Mouse (Mus musculus) Muller cell, postnatal 12 days (primary cell): ENCODE measurements at regions not wholly inside any gene's neighbourhood (a gene's known extent, or its start where the extent isn't known, plus 50 kb on each side); places are given as distances from the start of the nearest gene placed in this dataset.

ENCODE experiments used
- DNase-seq: peaks from one replicate; pipeline ENCODE4 v3.0.0-alpha.2; 2015; ENCODE audit errors: inconsistent ontology term

GRCm38 (mm10) chr8:103880431-103881145, 220.8 kb upstream of the Cdh5 start:
- no peak for DNase-seq

DNA sequence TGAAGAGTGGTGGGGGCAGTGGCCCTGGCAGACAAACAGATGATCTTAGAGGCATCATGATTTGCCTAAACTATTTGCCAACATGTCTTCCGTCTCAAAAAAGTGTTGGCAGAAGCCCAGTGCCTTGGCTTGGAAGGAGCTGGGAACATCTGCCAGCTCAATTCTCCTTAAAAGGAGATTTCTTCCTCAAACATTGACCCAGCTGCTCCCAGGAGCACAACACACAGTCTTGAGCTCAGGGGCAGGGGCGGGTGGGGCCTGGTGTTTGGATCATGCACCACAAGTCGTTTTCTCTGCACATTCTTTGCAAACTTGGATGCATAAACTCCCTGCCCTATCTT, 220.3 kb upstream of the Cdh5 start:
- no peak for DNase-seq

GRCm38 (mm10) chr8:103884873-103885780, 216.3 kb upstream of the Cdh5 start:
- DNase-seq = no peak

DNA sequence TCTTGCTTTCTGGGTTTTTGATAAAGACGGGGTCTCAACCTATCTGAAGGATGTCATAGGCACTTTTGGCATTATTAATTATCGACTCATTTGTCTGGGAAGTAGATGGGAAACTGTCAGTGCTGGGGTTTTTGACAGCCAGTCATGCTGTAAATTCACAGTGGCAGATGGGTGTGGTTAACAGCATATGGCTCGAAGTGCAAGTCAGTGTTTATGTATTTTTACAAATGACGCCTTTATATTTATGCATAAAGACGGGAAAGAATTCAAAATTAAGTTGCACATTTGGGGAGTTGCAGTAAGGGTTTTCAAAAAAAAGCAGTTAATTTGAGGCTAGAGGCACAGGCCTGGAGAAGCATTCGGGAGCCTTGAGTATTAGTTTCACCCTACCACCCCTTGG, 206.8 kb upstream of the Cdh5 start:
- DNase-seq = no peak

DNA sequence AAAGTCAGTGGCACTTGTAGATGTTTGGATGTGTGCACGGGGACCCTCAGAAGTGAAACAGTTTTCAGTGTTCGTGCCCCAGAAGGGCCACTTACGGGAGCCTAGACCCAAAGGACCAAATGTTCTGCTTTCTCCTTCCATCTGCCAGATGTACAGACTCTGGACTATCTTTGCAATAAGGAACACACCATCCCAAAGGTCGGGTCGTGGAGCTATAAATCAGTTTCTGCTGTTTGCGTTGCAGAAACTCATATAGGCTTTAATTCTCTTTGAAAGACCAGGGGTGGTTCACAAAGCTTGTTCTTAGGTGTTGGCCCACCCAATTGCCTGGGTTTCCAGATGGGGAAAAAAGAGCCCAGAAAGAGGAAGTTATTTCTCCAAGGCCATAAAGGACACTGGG, 206.3 kb upstream of the Cdh5 start:
- DNase-seq = no peak

- DNase-seq = no peak
These were observed 204.0 kb upstream of the Cdh5 start for GRCm38 (mm10) chr8:103897463-103897862.

DNA sequence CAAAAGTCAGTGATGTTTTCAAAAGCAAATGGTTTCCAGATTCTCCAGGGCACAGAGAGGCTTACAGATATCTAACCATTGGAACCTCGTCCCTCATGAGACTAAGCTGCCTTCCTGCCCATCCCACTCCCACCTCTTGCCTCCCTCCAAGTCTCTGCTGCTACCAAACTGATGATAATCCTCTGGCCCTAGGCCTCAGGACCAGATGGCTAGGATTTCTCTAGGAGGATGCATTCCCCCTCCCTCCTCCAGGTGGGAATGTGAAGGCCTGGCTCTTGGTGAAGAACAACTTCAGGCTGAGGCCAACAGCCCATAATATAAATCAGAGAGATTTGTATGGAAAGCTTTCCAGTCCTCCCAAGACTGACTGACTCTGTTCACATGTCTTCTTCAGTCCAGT, 198.9 kb upstream of the Cdh5 start:
- DNase-seq = no peak

GRCm38 (mm10) chr8:103903635-103904034, 197.8 kb upstream of the Cdh5 start:
- no peak for DNase-seq

- DNase-seq = no peak
These were observed 193.8 kb upstream of the Cdh5 start for GRCm38 (mm10) chr8:103907662-103908061.

DNA sequence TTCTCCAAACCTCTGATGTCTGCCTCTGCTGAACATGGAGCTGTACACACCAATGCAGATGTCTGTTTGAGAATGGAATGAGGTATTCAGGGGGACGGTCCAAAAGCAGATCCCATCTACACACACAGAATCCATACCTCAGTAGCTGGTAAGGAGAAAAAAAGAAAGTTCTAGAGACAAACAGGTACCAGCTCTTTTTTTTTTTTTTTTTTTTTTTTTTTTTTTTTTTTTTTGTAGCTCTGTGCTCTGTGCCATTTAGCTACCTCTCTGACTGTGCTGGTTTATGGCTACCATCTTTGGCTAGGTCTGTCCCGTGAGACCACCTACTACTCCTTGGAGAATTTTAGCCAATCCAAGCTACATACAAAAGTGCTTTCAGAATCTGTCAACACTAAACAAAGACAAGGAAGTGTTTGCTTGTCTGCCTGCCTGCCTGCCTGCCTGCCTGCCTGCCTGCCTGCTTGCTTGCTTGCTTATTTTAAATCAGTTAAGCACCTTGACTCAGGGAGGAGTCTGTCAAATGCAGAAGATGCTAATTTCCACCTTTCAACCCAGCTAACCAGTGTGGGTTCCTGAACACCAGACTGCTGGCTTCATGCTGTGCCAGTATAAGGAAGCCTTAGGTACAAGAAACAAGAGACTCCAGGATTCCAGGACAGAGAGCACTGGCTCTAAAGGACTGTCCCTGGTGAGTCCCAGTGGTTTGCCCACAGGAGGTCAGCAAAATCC, 190.0 kb upstream of the Cdh5 start:
- DNase-seq = no peak

DNA sequence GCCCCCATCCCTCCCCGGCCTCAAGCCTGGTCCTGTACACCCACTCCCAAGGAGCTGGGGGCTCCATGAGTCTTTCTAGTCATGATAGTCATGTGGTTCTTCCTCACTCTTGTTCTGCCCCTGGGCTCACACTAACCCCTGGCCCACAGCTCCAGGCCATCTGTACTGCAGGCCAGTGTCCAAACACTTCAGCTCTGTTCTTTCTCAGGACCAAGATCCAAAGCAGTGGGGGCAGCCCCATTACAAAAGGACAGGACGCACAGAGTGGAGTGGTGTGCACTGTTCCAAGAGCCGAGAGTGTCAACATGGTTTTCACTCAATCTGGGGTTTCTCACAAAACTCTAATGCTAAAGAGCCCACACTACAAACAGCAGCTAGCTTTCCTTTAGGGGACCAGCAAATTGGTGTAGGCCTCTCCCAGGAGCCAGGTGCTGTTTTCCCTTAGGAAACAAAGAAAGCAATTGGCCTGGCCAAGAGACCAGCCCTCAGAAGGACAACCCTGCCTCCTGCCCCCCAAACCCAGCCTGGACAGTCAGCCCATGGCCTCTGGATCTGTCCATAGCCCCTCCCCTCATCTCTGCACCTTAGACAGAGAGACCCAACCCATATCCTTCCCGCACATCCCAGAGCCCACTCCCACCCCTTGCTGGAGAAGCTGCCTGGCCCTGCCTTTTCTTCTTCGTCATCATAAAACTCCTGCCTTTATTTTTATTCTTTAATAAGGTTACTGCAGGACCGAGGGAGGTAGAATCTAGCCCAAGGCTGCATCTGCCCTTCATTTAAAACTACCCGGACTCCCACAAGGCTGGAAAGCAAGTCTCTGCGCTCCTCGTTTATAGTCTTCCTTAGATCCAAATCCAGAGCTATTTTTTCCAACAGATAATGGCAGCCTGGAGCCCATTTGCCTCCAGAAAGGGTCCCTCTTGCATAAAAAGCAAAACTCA, 188.2 kb upstream of the Cdh5 start:
- no peak for DNase-seq

- peak; percentile 83 for DNase-seq
These were observed 187.3 kb upstream of the Cdh5 start for GRCm38 (mm10) chr8:103913927-103914640.

DNA sequence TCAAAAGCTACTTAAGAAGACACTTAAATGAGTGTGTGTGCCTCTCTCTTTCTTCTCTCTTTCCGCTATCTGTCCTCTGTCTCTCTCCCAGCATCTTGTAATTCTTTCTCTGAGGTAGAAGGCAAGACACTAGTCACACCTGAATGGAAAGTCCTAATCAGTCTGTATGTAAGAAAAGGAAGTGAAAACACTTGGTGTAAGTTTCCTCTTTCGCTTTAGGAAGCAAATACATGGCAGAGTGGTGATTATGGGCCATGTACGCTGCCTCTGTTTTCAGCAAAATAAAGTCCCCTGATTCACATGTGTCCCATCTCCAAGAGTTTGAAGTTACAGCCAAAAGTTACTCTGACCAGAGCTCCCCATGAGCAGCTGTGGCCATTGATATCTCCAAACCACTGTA, 182.1 kb upstream of the Cdh5 start:
- no peak for DNase-seq

- DNase-seq = no peak
These were observed 179.8 kb upstream of the Cdh5 start for GRCm38 (mm10) chr8:103921621-103922020.

GRCm38 (mm10) chr8:103922746-103923145, 178.7 kb upstream of the Cdh5 start:
- peak; percentile 82 for DNase-seq

DNA sequence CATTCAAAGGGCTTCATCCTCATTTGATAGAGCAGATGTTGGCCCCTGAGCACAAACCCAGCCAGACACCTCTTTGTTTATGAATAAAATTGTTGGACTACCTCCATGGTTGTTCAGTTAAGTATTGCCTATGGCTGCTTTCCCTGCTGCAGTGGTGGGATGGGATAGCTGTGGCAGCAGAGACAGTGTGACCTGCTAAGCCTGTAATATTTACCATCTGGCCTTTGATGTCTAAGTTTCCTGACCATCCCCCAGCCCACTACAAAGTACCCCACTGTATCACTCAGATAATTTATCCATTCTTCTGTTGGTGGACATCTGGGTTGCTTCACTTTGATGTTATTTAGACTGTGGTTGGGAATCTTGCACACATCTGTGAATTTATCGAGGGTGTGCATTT, 168.7 kb upstream of the Cdh5 start:
- no peak for DNase-seq

DNA sequence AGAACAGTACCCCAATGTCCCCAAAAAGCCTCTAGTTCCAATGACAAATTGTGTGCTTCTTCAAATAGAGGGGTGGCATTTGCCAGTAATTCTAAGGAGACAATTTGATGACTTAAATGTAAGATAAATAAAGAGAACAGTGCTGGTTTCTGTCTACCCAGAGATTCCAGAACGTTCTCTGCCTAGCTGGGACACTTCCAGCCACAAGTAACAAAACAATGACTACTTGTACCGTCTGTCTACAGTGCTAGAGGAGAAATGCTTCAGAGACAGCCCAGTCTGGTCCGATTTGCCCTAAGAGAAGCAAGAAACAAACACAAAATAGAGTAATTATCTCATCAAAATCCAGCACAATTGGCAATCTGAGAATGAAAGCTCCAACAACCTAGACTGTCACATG, 164.9 kb upstream of the Cdh5 start:
- no peak for DNase-seq

GRCm38 (mm10) chr8:103938283-103939230, 162.9 kb upstream of the Cdh5 start:
- peak; percentile 85 for DNase-seq

DNA sequence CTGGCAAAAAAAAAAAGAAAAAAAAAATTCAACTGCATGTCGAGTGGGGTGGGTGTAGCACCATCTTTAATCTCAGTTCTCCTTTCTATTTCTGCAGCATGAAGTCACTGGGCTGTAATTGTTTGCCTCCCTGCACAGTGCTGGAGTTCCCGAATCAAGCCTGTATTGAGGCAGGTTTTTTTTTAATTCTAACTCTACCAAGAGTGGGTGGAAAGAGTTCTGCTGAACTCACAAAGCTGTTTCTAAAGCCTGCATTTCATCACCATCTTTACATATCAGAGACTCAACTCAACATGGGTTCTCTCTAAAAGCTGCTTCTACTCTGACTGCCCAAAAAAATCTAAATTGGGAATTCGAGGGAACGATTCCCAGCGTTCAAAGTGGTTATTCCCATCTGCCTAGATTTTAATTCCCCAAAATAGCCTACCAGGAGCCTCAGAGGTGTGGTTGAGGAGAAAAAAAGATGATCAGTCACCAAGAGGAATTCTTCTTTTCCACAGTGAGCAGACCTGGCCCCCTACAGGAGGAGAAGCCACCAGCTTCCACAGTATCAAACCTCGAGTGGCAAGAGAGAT, 160.4 kb upstream of the Cdh5 start:
- no peak for DNase-seq
